Mouse (Mus musculus) embryonic stem cell, embryonic (primary cell): Measurements from ENCODE around the gene Catsperg1.

Experiments used
- CTCF ChIA-PET, 4 experiments: fragments of 300-600 bp in 2 of 4; fragments of 350-600 bp in 2 of 4; sonication (Branson Sonifier 250); formaldehyde crosslinking; loops; one replicate each; lab custom pipeline; 2022; ENCODE audit warnings: inconsistent platforms in 2 of 4; lab: Charles Lee
- POLR2A ChIA-PET, 4 experiments: fragments of 300-600 bp in 2 of 4; fragments of 350-600 bp in 2 of 4; sonication (Branson Sonifier 250); formaldehyde crosslinking; loops; one replicate each; lab custom pipeline; 2022; ENCODE audit warnings: antibody characterized with exemption in 4 of 4, inconsistent platforms in 1 of 4; lab: Charles Lee

Catsperg1 gene

GRCm38 (mm10) chr7:29238019-29238967, 24.5 kb upstream of the Catsperg1 start, which contains the start of gene Yif1b:
Gene Yif1b, plus strand, starts transcription at chr7:29238329.
- POLR2A ChIA-PET: interaction anchor here (0.6 to 2.8 kb wide), 75 partner anchors 8 to 888 kb away, joined by 3 to 33 read pairs (median 4); partner anchors contain the start of genes 2200002D01Rik (in 3 of the 4), Ggn (in 3 of the 4), Spred3 (in 3 of the 4) and Catsperg1 (in 2 of the 4)
- CTCF ChIA-PET: interaction anchor here (0.5 to 2.2 kb wide), 25 partner anchors 9 to 257 kb away, joined by 3 to 27 read pairs (median 4); partner anchors contain the start of genes 2200002D01Rik (in 3 of the 4), Psmd8 (in 2 of the 4) and Eif3k (in 1 of the 4)

GRCm38 (mm10) chr7:29237596-29237995, 23.8 kb upstream of the Catsperg1 start:
- POLR2A ChIA-PET: interaction anchor here (0.6 to 2.8 kb wide), 72 partner anchors 8 to 887 kb away, joined by 3 to 33 read pairs (median 4); partner anchors contain the start of genes 2200002D01Rik (in 3 of the 4), Ggn (in 3 of the 4), Spred3 (in 3 of the 4) and Catsperg1 (in 2 of the 4)

GRCm38 (mm10) chr7:29236593-29236992, 22.8 kb upstream of the Catsperg1 start:
- CTCF ChIA-PET: interaction anchor here (0.7 to 2.2 kb wide), 6 partner anchors 11 to 174 kb away, joined by 3 to 27 read pairs (median 6); partner anchors contain the start of genes 2200002D01Rik (in 1 of the 4) and Psmd8 (in 1 of the 4)
- POLR2A ChIA-PET: interaction anchor here in 2 of 4 experiments (0.7 to 2.8 kb wide), 9 partner anchors 11 to 346 kb away, joined by 3 to 33 read pairs (median 6); partner anchors contain the start of genes 2200002D01Rik (in 2 of the 2), Actn4 (in 1 of the 2), Psmd8 (in 1 of the 2) and Ryr1 (in 1 of the 2)

More at GRCm38 (mm10) chr7:29237596-29237995, 23.8 kb upstream of the Catsperg1 start:
- CTCF ChIA-PET: interaction anchor here (0.5 to 2.2 kb wide), 29 partner anchors 10 to 268 kb away, joined by 3 to 27 read pairs (median 4); partner anchors contain the start of genes 2200002D01Rik (in 2 of the 4), Psmd8 (in 2 of the 4) and Eif3k (in 1 of the 4)

- CTCF ChIA-PET: interaction anchor here (0.6 to 2.5 kb wide), 21 partner anchors 8 to 343 kb away, joined by 3 to 13 read pairs (median 3); partner anchors contain the start of genes 2200002D01Rik (in 2 of the 4), Fam98c (in 2 of the 4), Catsperg1 (in 1 of the 4) and Psmd8 (in 1 of the 4)
- POLR2A ChIA-PET: interaction anchor here in 3 of 4 experiments (0.6 to 1.5 kb wide), 9 partner anchors 10 to 57 kb away, joined by 3 to 6 read pairs (median 3); partner anchors contain the start of genes Psmd8 (in 2 of the 3) and 2200002D01Rik (in 1 of the 3)
These were observed 20.8 kb upstream of the Catsperg1 start for GRCm38 (mm10) chr7:29234661-29235060.

GRCm38 (mm10) chr7:29233745-29234144, 19.9 kb upstream of the Catsperg1 start:
- ChIA-PET POLR2A (interaction anchor here in 3 of 4 experiments (0.6 to 2.9 kb wide), 6 partner anchors 11 to 859 kb away, joined by 3 to 11 read pairs (median 4); partner anchors contain the start of genes Psmd8 (in 2 of the 3), Ggn (in 1 of the 3) and Spred3 (in 1 of the 3)), CTCF (interaction anchor here (0.6 to 2.5 kb wide), 13 partner anchors 9 to 1788 kb away, joined by 3 to 13 read pairs (median 4); partner anchors contain the start of genes 2200002D01Rik (in 1 of the 4), Catsperg1 (in 1 of the 4), Eif3k (in 1 of the 4) and Fam98c (in 1 of the 4))

GRCm38 (mm10) chr7:29232247-29233013, 18.6 kb upstream of the Catsperg1 start, which contains the start of gene Kcnk6:
Gene Kcnk6, minus strand, starts transcription at chr7:29232515.
- ChIA-PET CTCF (interaction anchor here in 3 of 4 experiments (0.6 to 1.5 kb wide), 8 partner anchors 12 to 171 kb away, joined by 3 to 5 read pairs (median 4); partner anchors contain the start of gene Fam98c (in 1 of the 3)), POLR2A (interaction anchor here (0.5 to 2.9 kb wide), 18 partner anchors 11 to 754 kb away, joined by 3 to 11 read pairs (median 4); partner anchors contain the start of genes Ggn (in 2 of the 4), Spred3 (in 2 of the 4), Catsperg1 (in 1 of the 4) and Mrps12 (in 1 of the 4))

- CTCF ChIA-PET: interaction anchor here in 1 of 4 experiments (0.7 to 1.5 kb wide), 3 partner anchors 13 to 292 kb away, joined by 4 to 5 read pairs (median 5); no protein-coding TSS in a partner anchor
These were observed 17.7 kb upstream of the Catsperg1 start for GRCm38 (mm10) chr7:29231517-29231916.

GRCm38 (mm10) chr7:29230560-29230959, 16.7 kb upstream of the Catsperg1 start:
- POLR2A ChIA-PET: interaction anchor here in 1 of 4 experiments (0.8 to 0.9 kb wide), 2 partner anchors 12 to 63 kb away, joined by 4 to 5 read pairs; no protein-coding TSS in a partner anchor

More at GRCm38 (mm10) chr7:29231517-29231916, 17.7 kb upstream of the Catsperg1 start:
- POLR2A ChIA-PET: interaction anchor here in 3 of 4 experiments (0.6 to 2.9 kb wide), 3 partner anchors 51 to 62 kb away, joined by 4 to 11 read pairs (median 5); partner anchors contain the start of gene Psmd8 (in 2 of the 3)

GRCm38 (mm10) chr7:29228202-29228601, 14.4 kb upstream of the Catsperg1 start:
- ChIA-PET CTCF (no interaction called here), POLR2A (interaction anchor here in 2 of 4 experiments (1.2 to 2.5 kb wide), 4 partner anchors 10 to 20 kb away, joined by 3 to 11 read pairs (median 4); partner anchors contain the start of genes 2200002D01Rik (in 1 of the 2) and Yif1b (in 1 of the 2))

More at GRCm38 (mm10) chr7:29230560-29230959, 16.7 kb upstream of the Catsperg1 start:
- CTCF ChIA-PET: interaction anchor here in 1 of 4 experiments (0.6 kb wide), 1 partner anchor 440 kb away, joined by 5 read pairs; no protein-coding TSS in a partner anchor

GRCm38 (mm10) chr7:29225520-29225919, 11.7 kb upstream of the Catsperg1 start:
- ChIA-PET CTCF (no interaction called here), POLR2A (interaction anchor here in 2 of 4 experiments (0.7 to 1.4 kb wide), 2 partner anchors 9 to 846 kb away, joined by 3 to 4 read pairs; no protein-coding TSS in a partner anchor)

GRCm38 (mm10) chr7:29224756-29225394, 11.0 kb upstream of the Catsperg1 start:
- ChIA-PET CTCF (no interaction called here), POLR2A (interaction anchor here in 2 of 4 experiments (0.8 to 2.7 kb wide), 3 partner anchors 9 to 23 kb away, joined by 3 to 9 read pairs (median 4); partner anchors contain the start of genes 2200002D01Rik (in 1 of the 2) and Yif1b (in 1 of the 2))

- CTCF ChIA-PET: interaction anchor here in 2 of 4 experiments (0.6 to 1.0 kb wide), 5 partner anchors 20 to 59 kb away, joined by 3 to 4 read pairs (median 4); no protein-coding TSS in a partner anchor
- POLR2A ChIA-PET: interaction anchor here (0.6 to 2.2 kb wide), 23 partner anchors 8 to 1713 kb away, joined by 3 to 23 read pairs (median 3); partner anchors contain the start of genes Yif1b (in 3 of the 4), Kcnk6 (in 2 of the 4), Psmd8 (in 2 of the 4) and 2200002D01Rik (in 1 of the 4)
These were observed 1.0 kb upstream of the Catsperg1 start for GRCm38 (mm10) chr7:29214846-29215245.

- ChIA-PET POLR2A (interaction anchor here in 3 of 4 experiments (0.6 to 2.3 kb wide), 20 partner anchors 9 to 980 kb away, joined by 3 to 23 read pairs (median 4); partner anchors contain the start of genes Yif1b (in 2 of the 3), 2200002D01Rik (in 1 of the 3), Eif3k (in 1 of the 3) and Kcnk6 (in 1 of the 3)), CTCF (interaction anchor here in 2 of 4 experiments (0.6 to 2.3 kb wide), 12 partner anchors 21 to 550 kb away, joined by 3 to 7 read pairs (median 4); partner anchors contain the start of genes Ggn (in 1 of the 2), Ppp1r14a (in 1 of the 2) and Spred3 (in 1 of the 2))
These were observed 401 bp upstream of the Catsperg1 start for GRCm38 (mm10) chr7:29214236-29214635.
